Mouse (Mus musculus): ENCODE data around the gene Gm525.
"Not testable (repeated sequence)": the region's sequence is repeated elsewhere in the genome, so short reads cannot be mapped to it uniquely, and the experiment has no call there.

- TF ChIP-seq POLR2A (IDR thresholded peaks at IDR 0.05; ENCODE audit: borderline replicate concordance, extremely low read depth, low read depth, low read length); CTCF (IDR thresholded peaks at IDR 0.05; ENCODE audit: insufficient read depth, low read length): not testable (repeated sequence)
These were observed 9.1 kb downstream of the Gm525 start for GRCm38 (mm10) chr11:89082691-89083090.
